Mouse (Mus musculus): ENCODE data around the gene Slc2a8. TPM values are rescaled to one million over a fixed set of nuclear protein-coding genes. Genes with fewer than 3 reads are reported as not detected.

Slc2a8 gene
- total RNA-seq, 2 experiments from 2014 or later = 26.9 to 27.1 TPM

- DNase-seq (ENCODE audit: low spot score in 2 of 2) = no peak
- intact Hi-C loops (cut with DNase I) = no loop called here
Observed at GRCm38 (mm10) chr2:32978675-32979074, 3.2 kb downstream of the Slc2a8 start.

- intact Hi-C loops (cut with DNase I) = no loop called here
- no peak for DNase-seq (ENCODE audit: low spot score in 2 of 2)
Observed at GRCm38 (mm10) chr2:32977114-32977513, 4.8 kb downstream of the Slc2a8 start.

- no peak for DNase-seq (ENCODE audit: low spot score in 2 of 2)
- intact Hi-C loops (cut with DNase I) = no loop called here
Observed at GRCm38 (mm10) chr2:32974216-32974615, 7.7 kb downstream of the Slc2a8 start.

- no peak for DNase-seq (ENCODE audit: low spot score in 2 of 2)
- intact Hi-C loops (cut with DNase I) = no loop called here
Observed at GRCm38 (mm10) chr2:32971235-32971634, 10.6 kb downstream of the Slc2a8 start.

- DNase-seq (ENCODE audit: low spot score in 2 of 2) = no peak
- intact Hi-C loops (cut with DNase I) = no loop called here
Observed at GRCm38 (mm10) chr2:32969326-32969725, 12.6 kb downstream of the Slc2a8 start.

- no peak for DNase-seq (ENCODE audit: low spot score in 2 of 2)
- intact Hi-C loops (cut with DNase I) = no loop called here
Observed at GRCm38 (mm10) chr2:32968024-32968614, 13.8 kb downstream of the Slc2a8 start.

- intact Hi-C loops (cut with DNase I) = no loop called here
- peak; percentile 92 to 94 for DNase-seq (ENCODE audit: low spot score in 2 of 2)
Observed at GRCm38 (mm10) chr2:32966689-32967631, 14.9 kb downstream of the Slc2a8 start.

GRCm38 (mm10) chr2:32966184-32966688 is 15.6 kb downstream of the Slc2a8 start:
- intact Hi-C loops (cut with DNase I) = no loop called here

GRCm38 (mm10) chr2:32965511-32966183 is 16.2 kb downstream of the Slc2a8 start:
- intact Hi-C loops (cut with DNase I) = no loop called here

More at GRCm38 (mm10) chr2:32966184-32966688, 15.6 kb downstream of the Slc2a8 start:
- DNase-seq (ENCODE audit: low spot score in 2 of 2) = no peak

GRCm38 (mm10) chr2:32964659-32965457 is 17.0 kb downstream of the Slc2a8 start:
- intact Hi-C loops (cut with DNase I) = no loop called here
- no peak for DNase-seq (ENCODE audit: low spot score in 2 of 2)

More at GRCm38 (mm10) chr2:32965511-32966183, 16.2 kb downstream of the Slc2a8 start:
- no peak for DNase-seq (ENCODE audit: low spot score in 2 of 2)

- intact Hi-C loops (cut with DNase I) = no loop called here
Observed at GRCm38 (mm10) chr2:32963981-32964380, 17.9 kb downstream of the Slc2a8 start.

GRCm38 (mm10) chr2:32963544-32963943 is 18.3 kb downstream of the Slc2a8 start:
- intact Hi-C loops (cut with DNase I) = no loop called here

More at GRCm38 (mm10) chr2:32963981-32964380, 17.9 kb downstream of the Slc2a8 start:
- DNase-seq (ENCODE audit: low spot score in 2 of 2) = no peak

GRCm38 (mm10) chr2:32962875-32963220 is 19.0 kb downstream of the Slc2a8 start:
- DNase-seq (ENCODE audit: low spot score in 2 of 2) = no peak
- intact Hi-C loops (cut with DNase I) = no loop called here

More at GRCm38 (mm10) chr2:32963544-32963943, 18.3 kb downstream of the Slc2a8 start:
- DNase-seq (ENCODE audit: low spot score in 2 of 2) = no peak

- DNase-seq (ENCODE audit: low spot score in 2 of 2) = peak in 1 of 2 experiments; percentile 49
- intact Hi-C loops (cut with DNase I) = no loop called here
Observed at GRCm38 (mm10) chr2:32962062-32962874, 19.6 kb downstream of the Slc2a8 start.

- intact Hi-C loops (cut with DNase I) = no loop called here
- DNase-seq (ENCODE audit: low spot score in 2 of 2) = peak; percentile 93 to 94
Observed at GRCm38 (mm10) chr2:32961192-32961995, 20.5 kb downstream of the Slc2a8 start, which contains the start of the genes Rpl12 and Lrsam1. TSS of gene Rpl12 (plus strand) at chr2:32961559. TSS of gene Lrsam1 (minus strand) at chr2:32961614.

GRCm38 (mm10) chr2:32960273-32960672 is 21.6 kb downstream of the Slc2a8 start:
- intact Hi-C loops (cut with DNase I) = no loop called here
- DNase-seq (ENCODE audit: low spot score in 2 of 2) = no peak

- no peak for DNase-seq (ENCODE audit: low spot score in 2 of 2)
- intact Hi-C loops (cut with DNase I) = no loop called here
Observed at GRCm38 (mm10) chr2:32957344-32957743, 24.5 kb downstream of the Slc2a8 start.

All from left cerebral cortex, postnatal 36 days (tissue).